Mouse (Mus musculus): Measurements from ENCODE around the gene Mtg1. TPM values are rescaled to one million over a fixed set of nuclear protein-coding genes. Genes with fewer than 3 reads are reported as not detected.

Gene Mtg1
- 15.6 and 15.9 TPM in 2 replicates for polyA plus RNA-seq (2012; rRNA removed)

DNA sequence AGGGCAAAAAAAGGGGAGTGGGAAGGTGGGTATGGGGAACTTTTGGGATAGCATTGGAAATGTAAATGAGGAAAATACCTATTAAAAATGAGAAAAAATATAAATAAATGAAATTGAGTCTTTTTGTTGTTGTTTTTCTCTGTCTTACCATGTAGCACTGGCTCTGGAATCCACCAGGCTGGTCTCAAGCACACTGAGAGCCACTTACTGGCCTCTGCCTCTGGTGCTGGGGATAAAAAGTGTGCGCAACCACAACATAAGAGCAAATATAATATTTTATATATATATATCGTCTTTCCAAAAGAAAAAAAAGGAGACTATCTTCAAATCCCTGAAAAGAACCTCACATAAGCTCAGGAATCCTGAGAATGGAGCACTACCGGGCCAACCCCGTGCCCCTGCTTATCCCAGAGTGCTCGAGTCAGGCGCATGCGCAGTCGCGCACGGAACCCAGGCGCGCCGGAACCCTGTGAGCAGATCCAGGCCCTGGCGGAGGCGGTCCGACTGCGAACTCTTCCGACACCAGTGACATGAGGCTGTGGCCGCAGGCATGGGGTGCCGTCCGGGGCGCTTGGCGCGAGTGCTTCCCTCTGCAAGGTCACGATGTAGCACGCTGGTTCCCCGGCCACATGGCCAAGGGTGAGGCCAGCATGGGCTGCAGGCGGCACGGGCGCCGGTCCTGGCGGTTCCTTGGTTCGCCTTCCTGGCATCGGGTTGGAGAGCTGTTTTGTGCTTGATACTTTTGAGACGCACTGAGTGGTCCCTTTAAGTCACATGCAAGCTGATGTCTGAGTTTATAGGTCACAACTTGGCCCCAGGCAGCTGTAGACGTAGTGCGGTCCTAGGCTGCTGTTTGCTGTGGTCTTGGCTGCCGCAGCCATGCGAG, at the start of gene Mtg1:
Mtg1 (plus strand) TSS at position 430 of the 886 bp plus-strand sequence.

GRCm38 (mm10) chr7:140092924-140093528, 44.3 kb upstream of the Mtg1 start, which contains the start of gene Prap1:
TSS of gene Prap1 (plus strand) at chr7:140093395.

DNA sequence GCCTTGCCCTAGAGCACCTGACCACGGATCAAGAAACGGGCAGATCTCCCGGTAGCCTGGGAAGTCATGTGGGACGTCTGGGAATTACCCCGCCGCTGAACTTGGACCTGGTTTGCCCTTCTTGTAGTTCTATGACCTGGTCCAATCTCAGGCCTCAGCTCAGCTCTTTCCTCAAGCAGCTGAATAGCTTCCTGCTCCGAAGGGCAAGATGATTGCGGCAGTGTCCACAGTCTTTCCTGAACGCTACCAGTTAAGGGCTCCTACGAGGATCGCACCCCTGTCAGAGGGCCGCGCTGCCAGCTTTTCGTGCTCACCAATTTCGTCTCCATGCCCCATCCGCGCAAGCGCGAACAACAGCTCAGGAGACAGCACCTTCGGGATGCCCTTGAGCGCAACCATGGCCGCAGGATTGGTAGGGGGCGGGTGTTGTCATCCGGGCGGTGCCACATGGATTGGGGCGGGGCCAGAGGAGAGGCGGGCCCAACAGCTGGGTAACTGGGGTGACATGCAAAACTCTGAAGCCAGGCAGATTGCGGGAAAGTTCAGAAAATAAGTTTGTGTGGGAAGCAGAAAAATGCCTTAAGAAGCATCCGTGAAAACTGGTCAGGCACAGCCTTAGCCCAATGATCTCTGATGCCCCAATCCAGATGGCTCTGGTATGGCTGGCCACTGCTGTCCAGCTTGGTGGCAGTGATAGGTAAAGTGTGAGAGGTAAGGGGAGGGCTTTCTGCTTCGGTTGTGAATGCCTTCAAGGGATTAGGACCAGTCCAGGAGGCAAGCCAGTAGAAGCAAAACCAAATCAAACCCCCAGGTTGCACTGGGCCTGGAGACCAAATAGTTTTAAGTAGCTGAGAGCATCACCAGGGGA, 35.1 kb upstream of the Mtg1 start, which contains the start of gene Fuom:
Fuom (minus strand) TSS at position 449 of the 868 bp plus-strand sequence.

DNA sequence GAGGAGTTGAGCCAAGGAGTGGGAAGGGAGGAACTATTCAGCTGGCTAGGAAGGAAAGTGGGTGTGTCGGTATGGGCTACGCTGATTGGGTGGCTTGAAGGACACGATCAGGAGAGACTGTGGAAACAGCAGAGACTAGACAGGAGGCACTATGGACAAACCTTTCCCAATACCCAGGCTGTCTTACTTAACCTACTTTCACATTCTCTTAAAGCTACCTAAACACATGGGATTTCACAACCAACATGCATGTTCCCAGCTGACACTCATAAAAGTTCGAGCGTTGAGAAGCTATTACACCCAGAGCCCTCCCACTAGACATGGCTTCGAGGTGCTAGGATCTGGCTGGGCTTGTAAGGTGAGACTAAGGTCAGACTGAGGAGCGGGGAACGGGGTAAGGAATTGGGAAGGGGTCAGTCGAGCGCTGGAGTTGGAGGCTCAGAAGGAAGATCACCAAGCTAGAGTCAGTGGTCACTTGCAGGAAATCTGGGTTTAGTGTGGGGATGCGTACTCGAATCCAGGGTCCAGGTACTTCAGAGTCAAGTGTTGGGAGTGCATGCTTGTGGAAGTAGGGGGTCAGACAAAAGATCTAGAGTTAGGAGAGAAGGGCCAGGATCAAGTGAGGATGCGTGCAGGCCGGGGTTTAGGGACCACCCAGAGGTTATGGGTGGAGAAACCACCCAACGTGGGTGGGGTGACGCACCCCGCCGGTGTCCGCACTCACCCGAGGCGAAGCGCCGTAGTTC, 21.6 kb upstream of the Mtg1 start, which contains the start of gene Paox:
Paox (plus strand) TSS at position 217 of the 746 bp plus-strand sequence.

DNA sequence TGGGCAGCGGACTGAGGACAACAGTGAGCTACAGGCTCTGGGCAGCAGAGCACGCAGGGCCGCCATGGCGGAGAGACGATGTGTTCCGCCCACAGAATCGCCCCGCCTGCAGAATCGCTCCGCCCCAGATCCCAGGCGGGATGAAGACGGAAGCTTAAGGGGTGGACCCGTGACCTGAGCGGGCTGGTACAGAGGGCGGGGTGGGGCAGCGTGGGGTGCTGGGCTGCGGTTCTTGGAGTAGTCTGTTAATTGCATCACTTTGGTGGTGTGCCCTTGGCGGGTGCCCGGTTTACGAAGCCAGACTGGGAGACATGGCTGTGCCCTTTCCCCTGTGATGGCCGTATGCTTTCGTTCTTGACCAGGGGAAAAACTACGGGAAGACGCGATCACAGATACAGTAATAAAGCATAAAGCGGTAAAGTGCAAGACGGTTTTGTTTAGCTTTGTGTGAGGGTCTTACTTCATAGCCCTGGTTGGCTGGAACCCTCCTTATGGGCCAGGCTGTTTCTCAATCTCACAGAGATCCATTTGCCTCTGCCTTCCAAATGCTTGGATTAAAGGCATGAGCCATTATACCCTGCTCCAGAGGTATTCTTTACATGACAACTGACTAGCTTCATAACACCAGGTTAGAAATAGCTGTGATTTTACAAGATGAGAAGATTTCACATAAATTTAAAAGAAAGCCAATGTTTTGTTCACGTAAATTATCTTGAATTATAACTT, 20.9 kb upstream of the Mtg1 start, which contains the start of gene Echs1:
Echs1 (minus strand) TSS at position 148 of the 726 bp plus-strand sequence.

DNA sequence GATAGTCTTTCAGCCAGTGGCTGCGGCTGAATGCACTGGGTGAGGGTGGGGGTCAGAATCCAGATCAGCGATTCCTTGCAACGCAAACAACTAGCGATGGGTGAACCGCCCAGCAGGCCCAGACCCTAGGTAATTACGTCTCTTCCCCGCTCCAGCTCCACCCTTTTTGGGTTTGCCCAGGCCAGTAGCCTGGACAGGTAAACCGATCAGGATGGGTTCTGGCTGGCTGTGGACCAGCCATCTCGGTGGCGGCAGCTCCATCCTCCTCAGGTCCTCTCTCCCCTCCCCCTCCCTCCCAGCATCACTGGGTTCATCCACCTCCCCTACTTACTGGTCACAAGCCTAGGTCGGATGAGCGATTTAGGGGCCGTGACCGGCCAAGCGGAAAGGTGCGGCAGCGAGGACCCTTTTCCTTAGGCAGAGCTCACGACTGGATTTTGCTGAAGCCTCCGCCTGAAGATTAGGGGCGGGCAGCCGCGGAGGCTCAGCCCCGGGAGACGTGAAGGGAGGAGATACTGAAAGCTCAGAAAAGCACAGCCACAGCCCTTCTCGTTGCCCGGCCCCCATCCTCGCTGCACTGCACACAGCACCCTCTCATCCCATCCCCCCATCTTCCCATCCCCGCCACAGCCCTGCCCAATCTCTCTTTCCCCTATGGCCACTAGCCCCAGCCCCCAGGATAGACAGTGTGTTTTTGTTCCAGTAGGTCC, 17.0 kb downstream of the Mtg1 start, which contains the start of gene Sprn:
Sprn (minus strand) TSS at position 660 of the 710 bp plus-strand sequence.

GRCm38 (mm10) chr7:140164664-140165063, 27.3 kb downstream of the Mtg1 start, which contains the start of gene Olfr522:
TSS of gene Olfr522 (minus strand) at chr7:140164764.

DNA sequence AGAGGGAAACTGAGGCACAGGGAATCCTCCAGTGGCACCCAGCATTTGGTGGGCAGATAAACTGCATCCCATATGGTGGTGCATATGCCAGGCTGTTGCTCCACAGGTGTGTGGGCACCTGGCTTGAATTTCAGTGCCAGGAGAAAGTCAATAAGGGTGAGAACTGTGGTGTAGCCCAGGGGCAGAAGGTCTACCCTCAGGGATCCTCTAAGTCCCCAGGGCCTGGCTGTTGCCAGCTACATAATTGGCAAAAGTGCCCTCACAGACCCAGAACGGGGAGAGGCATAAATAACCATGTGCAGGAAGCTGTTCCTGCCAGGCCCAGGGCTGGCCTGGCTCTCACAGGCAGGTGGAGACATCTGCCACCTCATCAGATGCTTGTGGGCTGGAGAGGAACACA, 35.6 kb downstream of the Mtg1 start, which contains the start of gene Olfr523:
Olfr523 (plus strand) TSS at position 282 of the 400 bp plus-strand sequence.

Other genes starting within 250 kb of the Mtg1 start
- gene Kndc1, start 242.9 kb upstream of the Mtg1 start, polyA plus RNA-seq (2012; rRNA removed), result 0.01 TPM in 1 of 2 replicates, not detected in the other
- gene Utf1, start 193.8 kb upstream of the Mtg1 start, polyA plus RNA-seq (2012; rRNA removed), result not detected in 2 replicates
- 0.03 TPM in 1 of 2 replicates, not detected in the other for gene 6430531B16Rik, start 158.8 kb upstream of the Mtg1 start, polyA plus RNA-seq (2012; rRNA removed)
- gene Adam8, start 145.0 kb upstream of the Mtg1 start, polyA plus RNA-seq (2012; rRNA removed), result 0.55 and 1.0 TPM in 2 replicates
- 23.6 and 26.6 TPM in 2 replicates for gene Zfp511, start 101.2 kb upstream of the Mtg1 start, polyA plus RNA-seq (2012; rRNA removed)
- gene Tubgcp2, start 100.9 kb upstream of the Mtg1 start, polyA plus RNA-seq (2012; rRNA removed), result 17.6 and 20.5 TPM in 2 replicates
- not detected in 2 replicates for gene Msx3, start 88.5 kb upstream of the Mtg1 start, polyA plus RNA-seq (2012; rRNA removed)
- gene Caly, start 55.0 kb upstream of the Mtg1 start, polyA plus RNA-seq (2012; rRNA removed), result 0.02 and 0.03 TPM in 2 replicates
- 0.25 and 0.39 TPM in 2 replicates for gene Prap1, start 44.2 kb upstream of the Mtg1 start, polyA plus RNA-seq (2012; rRNA removed)
- gene Fuom, start 35.1 kb upstream of the Mtg1 start, polyA plus RNA-seq (2012; rRNA removed), result 5.6 and 7.5 TPM in 2 replicates
- gene Paox, start 21.8 kb upstream of the Mtg1 start, polyA plus RNA-seq (2012; rRNA removed), result 3.8 and 5.0 TPM in 2 replicates
- gene Echs1, start 21.1 kb upstream of the Mtg1 start, polyA plus RNA-seq (2012; rRNA removed), result 42.5 and 51.9 TPM in 2 replicates
- gene Sprn, start 17.3 kb downstream of the Mtg1 start, polyA plus RNA-seq (2012; rRNA removed), result 0.01 TPM in 2 replicates
- not detected in 2 replicates for gene Olfr522, start 27.2 kb downstream of the Mtg1 start, polyA plus RNA-seq (2012; rRNA removed)
- not detected in 2 replicates for gene Olfr523, start 35.7 kb downstream of the Mtg1 start, polyA plus RNA-seq (2012; rRNA removed)
- not detected in 2 replicates for gene Olfr524, start 68.4 kb downstream of the Mtg1 start, polyA plus RNA-seq (2012; rRNA removed)
- 0.05 and 0.07 TPM in 2 replicates for gene Cd163l1, start 80.7 kb downstream of the Mtg1 start, polyA plus RNA-seq (2012; rRNA removed)
- 0.01 TPM in 1 of 2 replicates, not detected in the other for gene 5830411N06Rik, start 109.7 kb downstream of the Mtg1 start, polyA plus RNA-seq (2012; rRNA removed)
- gene Olfr525, start 183.3 kb downstream of the Mtg1 start, polyA plus RNA-seq (2012; rRNA removed), result not detected in 2 replicates
- not detected in 2 replicates for gene Olfr527, start 196.5 kb downstream of the Mtg1 start, polyA plus RNA-seq (2012; rRNA removed)
- gene Olfr60, start 224.1 kb downstream of the Mtg1 start, polyA plus RNA-seq (2012; rRNA removed), result not detected in 2 replicates
- not detected in 2 replicates for gene Olfr530, start 238.8 kb downstream of the Mtg1 start, polyA plus RNA-seq (2012; rRNA removed)